Mouse (Mus musculus) brain, embryonic 14.5 days (tissue): ENCODE measurements around the gene Phlda1.

ENCODE experiments used
- CTCF ChIP-seq: fragments of 200-500 bp; IDR thresholded peaks from 2 replicates; pipeline ENCODE4 v1.5.1; 2012; ENCODE audit warnings: inconsistent platforms, mild to moderate bottlenecking, moderate library complexity, borderline replicate concordance; ENCODE audit not compliant: insufficient read depth, insufficient read length; ENCODE audit errors: extremely low read depth
- POLR2A ChIP-seq: fragments of 200-500 bp; IDR thresholded peaks from 2 replicates; pipeline ENCODE4 v1.6.1; 2012; ENCODE audit warnings: mild to moderate bottlenecking, inconsistent platforms, borderline replicate concordance; ENCODE audit not compliant: poor library complexity, insufficient read depth, insufficient read length, severe bottlenecking; ENCODE audit errors: extremely low read depth

- TF ChIP-seq CTCF (peak; percentile 19; the same call in 1 of the 2 replicates), POLR2A (no peak)
These were observed 1.6 kb downstream of the Phlda1 start for GRCm38 (mm10) chr10:111507460-111508211.
